Mouse (Mus musculus) fat pad, adult 2 months (tissue): ENCODE data around the gene Tmem254b.
"Not testable (repeated sequence)": the region's sequence is repeated elsewhere in the genome, so short reads cannot be mapped to it uniquely, and the experiment has no call there.

Experiments used
- DNase-seq: peaks from one replicate; pipeline ENCODE4 v3.0.0-alpha.2; 2011; ENCODE audit warnings: low read depth, low spot score; ENCODE audit errors: extremely low read depth

Tmem254b gene

DNA sequence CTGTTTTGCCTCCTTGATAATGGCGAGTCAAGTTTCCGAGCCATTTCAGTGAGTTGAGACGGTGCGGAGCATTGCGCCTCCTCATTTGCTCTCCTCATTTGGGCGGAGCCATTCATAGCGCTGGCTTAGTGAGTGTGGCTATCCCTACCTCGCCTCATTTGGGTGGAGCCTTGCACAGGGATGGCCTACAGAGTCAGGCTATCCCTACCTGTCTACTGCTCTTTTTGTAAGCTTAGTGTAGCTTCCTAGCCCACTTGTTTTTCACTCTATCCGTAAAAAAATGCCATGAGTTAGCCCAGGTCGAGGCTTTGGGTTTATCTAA lies at the start of gene Tmem254b:
Tmem254b (minus strand) TSS at position 116 of the 322 bp plus-strand sequence.
- not testable (repeated sequence) for DNase-seq

DNA sequence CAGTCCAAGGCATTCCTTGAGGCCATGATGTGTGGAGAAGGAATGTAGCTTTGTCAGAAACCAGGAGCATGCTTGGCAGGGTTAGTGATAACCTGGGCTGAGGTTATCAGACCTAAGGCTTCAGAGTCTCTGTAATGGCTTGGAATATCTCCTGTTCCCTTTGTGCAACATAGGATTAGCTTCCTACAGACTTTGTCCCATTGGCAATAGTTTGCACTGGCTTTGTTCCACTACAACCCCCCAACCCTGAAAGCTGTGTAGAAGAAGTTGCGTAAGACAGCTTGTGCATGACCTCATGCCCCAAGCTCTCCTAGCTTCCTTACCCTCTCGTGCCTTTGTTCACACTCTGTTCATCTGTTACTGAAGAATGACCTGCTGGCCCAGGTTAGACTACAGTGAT lies 30.3 kb upstream of the Tmem254b start:
- DNase-seq = not testable (repeated sequence)

DNA sequence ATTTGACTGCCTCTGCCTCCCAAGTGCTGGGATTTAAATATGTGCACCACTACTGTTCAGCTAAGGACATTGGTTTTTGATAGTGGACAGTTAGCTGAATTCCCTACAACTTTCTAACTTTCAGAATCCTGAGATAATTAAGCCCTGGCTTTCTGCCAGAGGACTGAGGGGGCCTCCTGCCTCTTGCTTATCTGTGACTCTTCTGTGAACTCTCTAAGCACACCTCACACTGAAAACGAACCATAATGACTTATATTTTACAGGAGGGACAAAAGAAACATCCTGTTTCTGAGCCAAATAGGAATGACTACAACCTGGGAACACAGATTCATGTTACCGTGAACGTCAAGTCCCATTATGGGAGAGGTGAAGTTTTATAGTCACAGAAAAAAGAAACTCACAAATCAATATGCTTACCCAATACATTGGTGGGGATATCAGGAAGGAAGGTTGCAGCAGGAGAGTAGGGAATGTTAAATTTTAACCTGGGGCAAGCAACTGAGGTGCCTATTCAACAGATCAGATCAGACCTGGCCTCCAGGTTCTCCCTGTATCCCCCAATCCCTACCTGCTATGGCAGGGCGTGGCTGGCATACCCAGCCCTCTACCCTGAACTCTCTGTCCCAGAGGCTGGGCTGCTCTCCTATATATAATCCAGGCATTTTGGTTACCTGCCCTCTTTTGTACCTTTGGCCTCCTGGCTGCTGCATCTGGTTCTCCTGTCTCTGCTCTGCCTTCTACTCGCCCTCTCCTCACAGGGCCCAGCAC lies 9.6 kb upstream of the Tmem254b start:
- not testable (repeated sequence) for DNase-seq

DNA sequence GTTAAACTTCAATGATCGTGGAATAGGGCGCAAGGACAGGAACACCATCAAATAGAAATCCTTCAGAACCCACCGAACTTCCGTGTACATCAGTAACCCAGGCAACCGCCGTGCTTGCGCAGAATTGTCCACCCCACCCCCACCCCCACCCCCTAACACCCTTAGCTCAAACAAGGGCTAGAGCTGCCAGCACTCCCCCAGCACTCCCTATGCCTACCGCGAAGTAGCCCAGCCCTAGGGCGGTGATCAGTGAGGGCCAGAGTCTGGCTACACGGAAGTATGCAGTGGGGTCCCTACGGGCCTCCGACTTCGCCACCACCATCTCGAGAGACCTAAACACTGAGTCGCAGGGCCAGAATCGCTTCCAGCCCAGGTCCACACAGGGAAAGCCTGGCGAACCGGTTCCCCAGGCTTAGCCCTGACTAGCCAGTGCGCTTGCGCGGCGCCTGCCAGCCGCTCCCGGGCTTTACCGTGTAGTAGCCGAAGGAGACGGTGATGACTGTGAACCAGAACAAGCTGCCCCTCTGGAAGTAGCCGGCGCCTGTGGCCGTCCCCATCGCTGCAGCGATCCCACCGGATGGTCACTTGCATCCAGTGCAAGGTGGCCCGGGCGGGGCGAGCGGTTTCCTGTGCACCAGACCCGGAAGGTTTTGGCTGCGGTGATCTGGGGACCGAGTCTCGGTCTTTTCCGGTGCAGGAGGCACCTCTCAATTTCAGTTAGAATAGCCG lies 480 bp downstream of the Tmem254b start:
- DNase-seq = not testable (repeated sequence)

GRCm38 (mm10) chr14:26197851-26198250 lies 9.0 kb downstream of the Tmem254b start:
- not testable (repeated sequence) for DNase-seq

- DNase-seq = not testable (repeated sequence)
Measured at GRCm38 (mm10) chr14:26188361-26188760, 18.5 kb downstream of the Tmem254b start.

- DNase-seq = not testable (repeated sequence)
Measured at GRCm38 (mm10) chr14:26186638-26187037, 20.2 kb downstream of the Tmem254b start.

GRCm38 (mm10) chr14:26182380-26182779 lies 24.5 kb downstream of the Tmem254b start, which contains the start of gene Plac9b:
TSS of gene Plac9b (minus strand) at chr14:26182480.
- DNase-seq = not testable (repeated sequence)

DNA sequence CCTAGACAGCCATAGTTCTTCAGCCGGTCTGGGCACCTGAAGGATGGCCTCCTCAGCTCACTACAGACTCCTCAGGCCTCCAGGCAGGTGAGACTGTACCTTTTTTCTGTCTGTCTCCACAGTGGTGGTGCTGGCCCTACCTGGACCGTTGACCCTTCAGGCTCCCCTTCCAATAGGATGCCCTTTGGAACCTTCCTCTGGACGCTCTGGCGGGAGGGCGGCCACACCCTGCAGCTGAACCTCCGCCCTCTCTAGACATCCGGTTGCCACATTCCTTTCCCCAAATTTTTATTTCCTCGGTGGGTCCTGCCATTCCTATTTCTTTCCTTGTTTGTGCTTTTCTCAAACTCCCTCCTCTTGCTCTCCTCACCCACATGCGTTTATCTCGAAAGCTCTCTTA lies 25.2 kb downstream of the Tmem254b start:
- DNase-seq = not testable (repeated sequence)

- not testable (repeated sequence) for DNase-seq
Measured at GRCm38 (mm10) chr14:26175028-26175427, 31.8 kb downstream of the Tmem254b start.

GRCm38 (mm10) chr14:26173955-26174354 lies 32.9 kb downstream of the Tmem254b start:
- not testable (repeated sequence) for DNase-seq

DNA sequence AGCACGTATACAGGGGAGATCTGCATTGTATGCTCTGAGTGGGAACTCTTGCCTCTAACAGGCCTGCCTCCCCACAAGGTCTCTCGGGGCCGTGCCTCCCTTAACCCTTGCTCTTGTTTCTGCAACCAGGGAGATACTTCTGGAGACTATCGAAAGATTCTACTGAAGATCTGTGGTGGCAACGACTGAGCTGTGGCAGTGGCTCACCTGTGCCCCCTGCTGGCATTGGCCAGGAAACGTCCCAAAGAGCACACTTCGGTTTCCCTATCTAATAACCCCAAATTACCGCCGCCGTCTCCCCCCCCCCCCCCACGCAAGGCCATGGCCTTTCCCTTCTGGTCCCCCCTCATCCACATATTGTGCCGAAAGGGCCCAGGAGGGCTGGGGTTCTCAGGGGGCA lies 41.6 kb downstream of the Tmem254b start:
- DNase-seq = not testable (repeated sequence)

- not testable (repeated sequence) for DNase-seq
Measured at GRCm38 (mm10) chr14:26162423-26162822, 44.4 kb downstream of the Tmem254b start.

DNA sequence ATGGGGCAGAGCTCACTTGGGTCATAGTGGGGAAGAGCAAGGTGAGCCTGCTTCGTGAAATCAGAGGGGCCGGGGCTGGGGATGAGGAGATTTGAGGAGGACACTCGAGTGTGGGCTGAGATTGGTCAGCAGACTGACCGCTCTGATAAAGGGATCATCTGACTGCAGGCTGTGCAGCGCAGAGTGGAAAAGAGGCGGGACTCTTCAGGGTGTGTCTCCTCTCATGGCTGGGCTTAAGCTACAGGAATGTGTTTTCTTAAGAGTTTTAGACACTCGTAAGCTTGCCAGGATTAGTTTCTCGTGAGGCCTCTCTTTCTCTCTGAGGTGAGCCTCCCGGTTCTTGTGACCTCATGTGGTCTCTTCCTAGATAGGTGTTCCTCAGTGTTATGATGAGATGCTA lies 45.7 kb downstream of the Tmem254b start:
- DNase-seq = not testable (repeated sequence)

DNA sequence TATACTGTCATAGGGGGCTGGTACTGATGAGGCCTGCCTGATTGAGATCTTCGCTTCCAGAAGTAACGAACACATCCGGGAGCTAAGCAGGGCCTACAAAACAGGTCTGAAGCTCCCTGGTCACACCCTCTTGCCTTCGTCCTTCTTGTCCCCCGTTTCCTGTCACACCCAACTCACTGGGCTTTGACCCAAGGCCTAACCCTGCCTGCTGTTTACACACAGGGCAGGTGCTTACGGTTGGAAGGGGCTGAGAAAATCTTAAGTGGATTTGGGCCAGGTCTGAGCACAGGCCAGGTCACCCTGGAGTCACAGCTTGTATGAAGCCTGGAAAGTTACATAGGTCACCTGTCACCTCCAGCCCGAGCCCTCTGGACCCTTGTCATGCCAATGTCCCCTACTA lies 50.8 kb downstream of the Tmem254b start:
- not testable (repeated sequence) for DNase-seq
